Mouse (Mus musculus) fibroblast of lung, adult 2 months (primary cell): Measurements from ENCODE around the gene Pik3r2.
A peak's percentile ranks its signal among the peaks of the same experiment; 100 is the strongest.
"Not testable (repeated sequence)": the region's sequence is repeated elsewhere in the genome, so short reads cannot be mapped to it uniquely, and the experiment has no call there.

Source experiments
- DNase-seq: peaks from one replicate; pipeline ENCODE4 v3.0.0-alpha.2; 2011; ENCODE audit warnings: low read depth

Pik3r2 gene

GRCm38 (mm10) chr8:70776496-70777444 lies at the start of gene Pik3r2:
Gene Pik3r2, minus strand, starts transcription at chr8:70776713.
- peak; percentile 96 for DNase-seq

GRCm38 (mm10) chr8:70825816-70826215 lies 49.3 kb upstream of the Pik3r2 start:
- no peak for DNase-seq

- DNase-seq, result no peak
Measured at GRCm38 (mm10) chr8:70823802-70824201, 47.3 kb upstream of the Pik3r2 start.

GRCm38 (mm10) chr8:70822594-70822993 lies 46.1 kb upstream of the Pik3r2 start:
- not testable (repeated sequence) for DNase-seq

- DNase-seq, result no peak
Measured at GRCm38 (mm10) chr8:70821992-70822391, 45.5 kb upstream of the Pik3r2 start.

GRCm38 (mm10) chr8:70821399-70821962 lies 45.0 kb upstream of the Pik3r2 start:
- no peak for DNase-seq

GRCm38 (mm10) chr8:70820101-70820935 lies 43.8 kb upstream of the Pik3r2 start:
- no peak for DNase-seq

- no peak for DNase-seq
Measured at GRCm38 (mm10) chr8:70816679-70817078, 40.2 kb upstream of the Pik3r2 start.

GRCm38 (mm10) chr8:70812885-70813284 lies 36.4 kb upstream of the Pik3r2 start:
- peak; percentile 76 for DNase-seq

GRCm38 (mm10) chr8:70812055-70812454 lies 35.5 kb upstream of the Pik3r2 start:
- DNase-seq, result no peak

GRCm38 (mm10) chr8:70810962-70811680 lies 34.6 kb upstream of the Pik3r2 start:
- no peak for DNase-seq

GRCm38 (mm10) chr8:70808955-70809701 lies 32.6 kb upstream of the Pik3r2 start:
- DNase-seq, result no peak

- DNase-seq, result no peak
Measured at GRCm38 (mm10) chr8:70808239-70808638, 31.7 kb upstream of the Pik3r2 start, which contains the start of gene Il12rb1. Gene Il12rb1, plus strand, starts transcription at chr8:70808449.

GRCm38 (mm10) chr8:70807304-70807703 lies 30.8 kb upstream of the Pik3r2 start:
- no peak for DNase-seq

GRCm38 (mm10) chr8:70806541-70806940 lies 30.0 kb upstream of the Pik3r2 start:
- DNase-seq, result no peak

- DNase-seq, result peak; percentile 49
Measured at GRCm38 (mm10) chr8:70804481-70805206, 28.1 kb upstream of the Pik3r2 start, which contains the start of gene Mast3. Gene Mast3, minus strand, starts transcription at chr8:70805054.

- DNase-seq, result no peak
Measured at GRCm38 (mm10) chr8:70803761-70804480, 27.4 kb upstream of the Pik3r2 start.

- no peak for DNase-seq
Measured at GRCm38 (mm10) chr8:70802786-70803510, 26.4 kb upstream of the Pik3r2 start.

GRCm38 (mm10) chr8:70801830-70802229 lies 25.3 kb upstream of the Pik3r2 start:
- DNase-seq, result no peak
